Mouse (Mus musculus): ENCODE data around the gene Aqp11.
A peak's percentile ranks its signal among the peaks of the same experiment; 100 is the strongest.

The Aqp11 gene

DNA sequence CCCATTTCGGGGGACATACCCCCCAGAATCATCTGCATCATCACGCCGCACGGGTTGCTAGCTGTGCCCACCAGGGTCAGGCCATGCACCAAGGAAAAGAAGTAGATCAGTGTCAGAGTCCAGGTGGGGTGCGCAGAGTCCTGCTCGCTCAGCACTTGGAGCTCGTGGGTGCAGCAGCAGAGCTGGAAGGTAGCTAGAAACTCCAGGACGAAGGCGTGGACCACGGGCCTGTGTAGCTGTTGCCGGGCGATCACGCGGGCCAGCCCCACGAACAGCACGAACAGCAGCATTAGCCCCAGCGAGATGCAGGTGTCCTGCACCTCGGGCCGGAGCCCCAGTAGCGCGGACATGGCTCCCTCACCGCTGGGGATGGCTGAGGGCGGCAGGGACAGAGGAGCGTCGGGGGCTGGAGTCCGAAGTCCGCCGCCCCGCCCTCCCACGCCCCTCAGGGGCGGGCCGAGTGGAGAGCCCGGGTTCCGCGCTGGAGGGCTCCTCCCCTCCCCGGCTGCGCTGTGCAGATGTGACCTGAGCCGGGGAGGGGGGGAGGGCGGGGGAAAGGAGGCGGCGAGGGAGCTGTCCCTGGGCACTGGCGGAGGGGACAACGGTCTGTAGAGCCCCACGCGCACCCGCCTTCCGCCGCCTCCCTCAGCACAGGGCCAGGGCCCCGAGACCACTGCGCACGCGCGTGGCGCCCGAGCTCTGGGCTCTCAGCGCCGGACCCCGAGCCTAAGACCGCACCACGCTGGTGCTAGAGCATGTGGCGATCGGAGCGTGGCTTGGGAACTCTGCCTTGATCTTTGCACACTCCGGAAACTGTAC, at the start of gene Aqp11:
Aqp11 (minus strand) TSS at position 652 of the 819 bp plus-strand sequence.
- DNase-seq (ENCODE audit: low read depth, low spot score), result peak; percentile 91

DNA sequence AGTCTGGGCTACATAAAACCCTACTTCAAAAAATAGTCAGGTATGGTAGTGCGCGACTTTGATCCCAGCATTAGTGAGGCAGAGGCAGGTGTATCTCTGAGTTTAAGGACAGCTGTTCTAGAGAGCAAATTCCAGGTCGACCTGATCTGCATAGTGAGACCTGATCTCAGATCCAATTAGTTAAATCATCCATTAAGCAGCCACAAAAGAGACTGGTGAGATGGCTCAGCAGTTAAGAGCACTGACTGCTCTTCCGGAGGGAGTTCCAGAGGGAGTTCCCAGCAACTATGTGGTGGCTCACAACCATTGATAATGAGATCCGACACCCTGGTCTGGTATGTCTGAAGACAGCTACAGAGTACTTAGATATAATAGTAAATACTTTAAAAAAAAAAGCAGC, 45.4 kb upstream of the Aqp11 start:
- DNase-seq (ENCODE audit: low read depth, low spot score), result peak; percentile 62

DNA sequence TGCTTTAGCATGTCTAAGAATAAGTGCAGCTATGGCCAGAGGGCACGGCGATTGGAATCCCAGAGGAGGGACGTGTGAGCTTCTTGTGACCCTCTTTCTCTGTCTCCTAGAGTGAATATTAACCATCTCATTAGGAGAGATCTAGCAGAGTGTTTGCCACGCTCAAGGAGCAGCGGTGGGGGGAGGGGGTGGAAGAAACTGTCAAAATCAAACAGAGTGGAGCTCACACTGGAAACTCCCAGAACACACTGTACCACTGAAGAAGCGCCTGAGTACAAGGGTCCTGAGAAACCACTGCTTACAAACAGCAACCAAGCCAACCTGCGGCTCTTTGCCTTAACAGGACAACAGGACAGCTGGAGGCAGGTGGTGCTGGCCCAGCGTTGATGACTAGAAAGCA, 43.4 kb upstream of the Aqp11 start:
- DNase-seq (ENCODE audit: low read depth, low spot score), result no peak

- peak; percentile 31 for DNase-seq (ENCODE audit: low read depth, low spot score)
Measured at GRCm38 (mm10) chr7:97780815-97781214, 42.7 kb upstream of the Aqp11 start.

- no peak for DNase-seq (ENCODE audit: low read depth, low spot score)
Measured at GRCm38 (mm10) chr7:97780222-97780621, 42.1 kb upstream of the Aqp11 start.

DNA sequence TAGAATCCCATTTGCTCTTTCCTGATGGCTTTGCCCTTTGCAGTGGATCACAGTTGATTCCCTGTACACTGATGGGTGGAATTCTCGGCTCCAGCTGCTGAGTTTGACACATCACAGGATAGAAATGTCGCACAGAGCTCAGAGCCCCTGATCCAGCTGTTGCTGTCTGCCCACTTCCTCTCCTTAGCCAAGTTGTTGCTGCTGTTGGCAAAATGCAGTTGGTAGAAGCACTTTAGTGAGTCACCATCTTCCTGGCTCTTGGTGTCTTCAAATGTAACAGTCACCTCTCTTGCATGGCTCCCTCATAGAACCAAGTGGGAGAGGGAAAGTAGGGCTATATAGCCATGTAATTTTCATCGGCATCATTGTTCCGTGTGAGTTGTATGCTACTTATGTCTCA, 39.1 kb upstream of the Aqp11 start:
- no peak for DNase-seq (ENCODE audit: low read depth, low spot score)

DNA sequence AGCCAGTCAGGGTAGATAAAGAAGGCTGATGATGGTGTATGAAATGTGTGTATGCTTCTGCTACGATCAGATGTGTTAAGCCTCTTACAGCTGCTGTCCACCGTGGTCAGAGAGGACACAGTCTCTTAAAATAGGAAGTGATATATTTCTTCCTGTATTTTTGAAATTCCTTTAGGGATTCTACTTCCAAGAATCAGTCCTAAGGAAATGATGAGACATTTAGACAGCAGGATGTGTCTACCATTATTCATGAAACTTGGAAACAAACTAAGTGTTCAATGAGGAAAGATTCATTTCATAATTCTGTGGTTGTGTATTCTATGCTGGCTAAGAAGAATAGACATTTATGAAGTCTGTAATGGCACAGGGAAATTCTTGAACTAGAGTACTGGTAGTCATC, 37.8 kb upstream of the Aqp11 start:
- DNase-seq (ENCODE audit: low read depth, low spot score), result no peak

DNA sequence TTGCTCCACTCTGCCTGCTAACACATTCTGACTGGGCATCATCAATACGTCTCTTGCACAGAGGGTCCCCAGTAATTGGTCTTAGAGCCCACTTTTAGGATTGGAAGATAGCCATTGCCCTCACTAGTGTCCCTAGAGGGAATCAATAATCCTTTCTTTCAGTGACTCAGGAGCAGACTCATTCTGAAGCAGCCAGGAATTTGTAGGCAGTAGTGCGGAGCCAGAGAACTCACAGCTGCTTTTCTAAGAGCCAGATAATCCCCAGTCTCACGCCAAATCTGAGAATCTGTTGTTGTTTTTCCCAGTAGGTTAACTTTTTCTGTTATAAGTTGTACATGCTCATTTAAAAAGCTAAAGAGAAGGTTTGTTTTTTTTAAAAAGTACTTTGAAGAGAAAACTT, 37.3 kb upstream of the Aqp11 start:
- DNase-seq (ENCODE audit: low read depth, low spot score), result no peak

- DNase-seq (ENCODE audit: low read depth, low spot score), result no peak
Measured at GRCm38 (mm10) chr7:97770841-97771620, 32.9 kb upstream of the Aqp11 start.

- DNase-seq (ENCODE audit: low read depth, low spot score), result no peak
Measured at GRCm38 (mm10) chr7:97769020-97769419, 30.9 kb upstream of the Aqp11 start.

DNA sequence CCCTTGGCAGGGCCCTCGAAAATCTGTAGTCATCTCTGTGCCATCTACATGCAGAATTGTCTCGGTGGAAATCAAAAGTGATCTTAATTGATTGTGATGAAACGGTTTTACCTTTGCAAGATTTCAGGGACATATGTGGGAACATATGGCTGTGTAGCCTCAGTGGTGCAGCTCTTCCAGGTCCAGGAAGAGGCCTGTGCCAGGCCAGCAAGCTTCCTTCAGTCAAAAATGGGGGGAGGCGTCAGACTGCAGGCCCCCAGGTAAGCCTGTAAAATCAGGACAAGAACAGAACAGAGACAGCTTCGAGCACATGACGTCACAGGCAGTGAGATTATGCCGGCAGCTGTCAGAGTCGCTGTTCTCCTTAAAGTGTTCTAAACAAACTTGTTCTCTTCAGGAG, 29.8 kb upstream of the Aqp11 start:
- no peak for DNase-seq (ENCODE audit: low read depth, low spot score)

GRCm38 (mm10) chr7:97766406-97767166, 28.5 kb upstream of the Aqp11 start:
- DNase-seq (ENCODE audit: low read depth, low spot score), result no peak

DNA sequence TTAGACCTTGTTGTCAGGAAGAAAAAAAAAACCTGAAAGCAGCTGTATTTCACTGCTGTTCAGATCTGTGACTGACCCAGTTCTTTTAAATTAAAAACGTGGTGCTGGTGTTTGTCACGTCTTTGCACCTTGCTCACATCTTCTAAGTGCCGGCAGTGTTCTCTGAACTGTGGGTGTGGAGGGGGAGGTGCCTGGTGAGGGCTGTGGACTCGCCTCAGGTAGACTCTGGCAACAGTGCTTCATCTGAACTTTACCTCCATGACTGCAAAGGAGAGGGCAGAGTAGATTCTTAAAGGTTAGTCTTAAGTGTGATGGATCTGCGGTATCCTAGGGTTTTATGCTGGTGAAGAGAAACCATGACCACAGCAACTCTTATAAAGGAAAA, 27.9 kb upstream of the Aqp11 start:
- DNase-seq (ENCODE audit: low read depth, low spot score), result no peak

DNA sequence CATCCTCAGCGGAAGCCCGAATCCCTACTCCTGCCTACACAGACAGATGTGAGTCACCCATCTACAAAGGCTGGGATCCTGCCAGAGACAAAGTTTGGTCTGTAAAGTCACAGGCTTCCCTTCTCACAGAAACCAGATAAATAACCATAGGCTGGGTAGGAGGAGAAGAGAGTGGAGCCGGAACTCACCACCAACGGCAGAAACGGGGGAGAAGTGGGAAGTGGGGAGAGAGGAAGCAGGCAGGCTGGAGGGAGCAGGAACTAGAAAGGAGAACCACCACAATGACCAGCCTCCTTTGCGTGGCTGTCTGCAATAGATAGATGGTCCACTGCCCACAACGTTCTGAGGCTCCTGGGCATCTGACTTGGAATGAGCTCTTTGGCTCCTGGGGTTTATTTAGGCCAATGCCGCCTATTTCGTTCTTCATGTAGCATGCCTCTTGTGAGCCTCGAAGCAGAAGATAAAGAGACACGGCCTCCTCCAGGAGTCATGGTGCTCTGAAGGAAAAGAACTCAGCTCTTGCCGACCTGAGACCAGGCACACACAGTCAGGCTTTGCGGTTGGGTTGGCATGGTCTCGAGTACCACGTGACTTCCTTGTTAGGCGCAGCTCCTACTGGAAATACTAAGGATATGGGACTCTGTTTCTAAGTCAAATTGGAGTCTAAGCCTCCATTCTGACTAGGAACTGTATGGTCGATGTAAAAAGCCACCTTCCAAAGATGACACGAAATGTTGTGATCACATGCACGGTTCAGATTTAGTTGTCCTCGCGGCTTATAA, 27.3 kb upstream of the Aqp11 start:
- DNase-seq (ENCODE audit: low read depth, low spot score), result no peak

GRCm38 (mm10) chr7:97764591-97764990, 26.5 kb upstream of the Aqp11 start:
- no peak for DNase-seq (ENCODE audit: low read depth, low spot score)

GRCm38 (mm10) chr7:97756967-97757881, 19.1 kb upstream of the Aqp11 start:
- peak; percentile 76 for DNase-seq (ENCODE audit: low read depth, low spot score)

DNA sequence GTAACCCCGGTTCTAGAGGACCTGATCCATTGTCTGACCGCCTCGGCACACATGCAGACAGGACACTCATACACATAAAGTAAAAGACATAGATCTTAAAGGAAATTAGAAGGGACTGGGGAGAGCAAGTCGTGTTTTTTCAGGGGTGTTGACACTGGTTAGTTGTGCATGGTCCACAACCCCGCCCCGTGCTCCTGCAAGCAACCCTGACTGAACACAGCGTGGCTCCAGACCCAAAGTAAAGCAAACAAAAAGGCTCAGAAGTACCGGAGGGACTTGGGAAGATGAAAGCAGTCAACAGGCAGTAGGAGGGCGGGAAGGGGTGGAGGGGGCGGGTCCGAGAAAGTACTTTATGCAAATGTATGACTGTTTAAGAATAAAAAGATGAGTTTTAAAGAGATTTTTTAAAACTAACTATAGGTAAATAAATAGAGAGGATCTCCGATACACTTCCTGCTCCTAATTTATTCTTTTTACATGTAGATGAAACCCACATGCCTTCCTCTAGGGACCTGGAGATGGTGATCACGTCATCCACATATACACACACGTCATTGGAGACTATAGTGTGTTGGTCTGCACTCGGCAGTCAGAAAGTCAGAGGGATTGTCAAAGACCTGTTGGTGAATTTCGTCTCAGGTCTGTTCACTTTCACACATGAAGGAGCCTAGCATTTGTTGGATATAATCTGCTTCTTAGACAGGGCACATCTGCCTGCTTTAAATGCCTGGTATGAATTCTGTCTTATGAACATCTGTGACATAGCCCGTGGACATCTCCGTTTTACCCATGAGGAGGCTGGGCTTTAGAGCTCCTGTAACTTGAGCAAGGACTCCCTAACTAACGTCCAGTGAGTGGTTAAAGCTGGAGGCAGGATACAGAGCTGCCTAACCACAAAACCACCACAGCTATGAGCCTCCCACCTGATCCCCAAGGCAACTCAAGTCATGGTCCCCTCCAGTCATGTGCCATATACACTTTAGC, 11.4 kb upstream of the Aqp11 start:
- DNase-seq (ENCODE audit: low read depth, low spot score), result peak; percentile 91

- no peak for DNase-seq (ENCODE audit: low read depth, low spot score)
Measured at GRCm38 (mm10) chr7:97748527-97749206, 10.6 kb upstream of the Aqp11 start.
